Mouse (Mus musculus) E14TG2a.4 (cell line): ENCODE data around the gene Fry.

ENCODE experiments used
- CTCF ChIP-seq: conservative IDR thresholded peaks from 2 replicates; pipeline ENCODE4 v1.5.1; 2014; ENCODE audit warnings: low read length
- NANOG ChIP-seq: IDR thresholded peaks from 2 replicates; pipeline ENCODE4 v1.6.1; 2014; ENCODE audit warnings: borderline replicate concordance, low read length, mixed read lengths
- POU5F1 ChIP-seq: IDR thresholded peaks from 2 replicates; pipeline ENCODE4 v1.6.1; 2014; ENCODE audit warnings: low read length, borderline replicate concordance

GRCm38 (mm10) chr5:150425038-150425437, 306.6 kb downstream of the Fry start:
- no peak for TF ChIP-seq CTCF
- TF ChIP-seq POU5F1: no peak
- no peak for TF ChIP-seq NANOG
